In genomic region chr10:90222793-90223495, GRCm38 (mm10) we compare ENCODE assay signal across 31 mouse cellular contexts.
DNase-seq lines count a peak whose midpoint lies in the region; ATAC-seq and TF ChIP-seq lines count a peak whose summit lies in the region.
"Had no signal": no experiment of that assay in that cellular context is flagged by ENCODE, and none has a peak within 500 bp of the region (broad histone marks: within the 10 kb centered on the region; RNA-seq: fewer than 3 reads in every experiment).

No protein-coding gene starts in this region.

- H3K9ac ChIP-seq in forebrain, postnatal 0 days, result no peak overlapping the region
- no peak overlapping the region for H3K9ac ChIP-seq in forebrain, embryonic 12.5 days
- H3K9ac ChIP-seq: heart, embryonic 15.5 days; hindbrain, embryonic 14.5 days; liver, embryonic 15.5 days; lung, embryonic 15.5 days; midbrain, embryonic 15.5 days; neural tube, embryonic 13.5 days had no signal

- 58% methylated on average over 3 of the region's 3 CpGs for WGBS in forebrain, postnatal 0 days
- WGBS in forebrain, embryonic 12.5 days, result 92% methylated on average over 3 of the region's 3 CpGs
- WGBS in heart, embryonic 10.5 days, result 71% methylated on average over 3 of the region's 3 CpGs

- no peak for DNase-seq in forebrain, postnatal 0 days
- peak; percentile 74 for DNase-seq in cerebellum, adult 11-12 months
- peak; percentile 60 to 63 for DNase-seq in cerebellum, postnatal 10 days
- DNase-seq in urinary bladder, postnatal 10 days (ENCODE audit: low spot score), result no peak
- DNase-seq in urinary bladder, postnatal 4 days (ENCODE audit: low spot score in 2 of 2), result no peak
- no peak for DNase-seq in heart, embryonic 10.5 days (ENCODE audit: low spot score)
- DNase-seq: adrenal gland, adult 2 months; B cell, adult 2 months; gastrocnemius, postnatal 25 days; heart, adult 2 months; heart, postnatal 36 days; kidney, adult 18-20 months; liver; lung, postnatal 4 days; retina, postnatal 1 day; right cerebral cortex, postnatal 25 days; spleen, adult 18-20 months had no signal

- H3K36me3 ChIP-seq in forebrain, postnatal 0 days (ENCODE audit: insufficient read depth), result no peaks in the 10 kb centered on the region
- no peaks in the 10 kb centered on the region for H3K36me3 ChIP-seq in forebrain, embryonic 12.5 days (replicated peaks)
- H3K36me3 ChIP-seq in heart, embryonic 10.5 days, result no peaks in the 10 kb centered on the region
- H3K36me3 ChIP-seq: G1E; heart, embryonic 15.5 days; limb, embryonic 10.5 days; liver, embryonic 15.5 days; lung, embryonic 15.5 days; midbrain, embryonic 15.5 days; neural tube, embryonic 13.5 days had no signal

- no peaks in the 10 kb centered on the region for H3K27me3 ChIP-seq in forebrain, postnatal 0 days (ENCODE audit: insufficient read depth, low read length)
- H3K27me3 ChIP-seq in forebrain, embryonic 12.5 days, result no peaks in the 10 kb centered on the region
- no peaks in the 10 kb centered on the region for H3K27me3 ChIP-seq in heart, embryonic 10.5 days (ENCODE audit: insufficient read depth, poor library complexity, severe bottlenecking)
- H3K27me3 ChIP-seq: CH12.LX; heart, embryonic 15.5 days; liver, embryonic 15.5 days; lung, embryonic 15.5 days; midbrain, embryonic 15.5 days; neural tube, embryonic 13.5 days; Patski had no signal

- TF ChIP-seq CTCF in forebrain, postnatal 0 days (IDR thresholded peaks at IDR 0.05; ENCODE audit: low read depth), result no peak

- H3K4me2 ChIP-seq in forebrain, postnatal 0 days (ENCODE audit: low read depth), result no peak overlapping the region
- no peak overlapping the region for H3K4me2 ChIP-seq in forebrain, embryonic 12.5 days
- H3K4me2 ChIP-seq: heart, embryonic 15.5 days; hindbrain, embryonic 14.5 days; liver, embryonic 15.5 days; lung, embryonic 15.5 days; midbrain, embryonic 15.5 days; neural tube, embryonic 13.5 days had no signal

- H3K27ac ChIP-seq in forebrain, postnatal 0 days (ENCODE audit: low read depth, low read length), result no peak overlapping the region
- no peak overlapping the region for H3K27ac ChIP-seq in forebrain, embryonic 12.5 days
- no peak overlapping the region for H3K27ac ChIP-seq in heart, embryonic 10.5 days
- H3K27ac ChIP-seq: heart, adult 2 months; heart, embryonic 15.5 days; hindbrain, embryonic 14.5 days; kidney, postnatal 0 days; limb, embryonic 10.5 days; liver, embryonic 15.5 days; lung, embryonic 15.5 days; midbrain, embryonic 15.5 days; neural tube, embryonic 13.5 days had no signal

- no peaks in the 10 kb centered on the region for H3K9me3 ChIP-seq in forebrain, postnatal 0 days (ENCODE audit: low read length)
- H3K9me3 ChIP-seq in forebrain, embryonic 12.5 days, result no peaks in the 10 kb centered on the region
- no peaks in the 10 kb centered on the region for H3K9me3 ChIP-seq in heart, embryonic 10.5 days
- H3K9me3 ChIP-seq: heart, embryonic 15.5 days; limb, embryonic 10.5 days; liver, embryonic 15.5 days; lung, embryonic 15.5 days; midbrain, embryonic 15.5 days; neural tube, embryonic 13.5 days had no signal

- H3K4me1 ChIP-seq in forebrain, postnatal 0 days (ENCODE audit: insufficient read depth), result no peaks in the 10 kb centered on the region
- H3K4me1 ChIP-seq in forebrain, embryonic 12.5 days, result no peaks in the 10 kb centered on the region
- H3K4me1 ChIP-seq in heart, embryonic 10.5 days, result no peaks in the 10 kb centered on the region
- H3K4me1 ChIP-seq: heart, embryonic 15.5 days; limb, embryonic 10.5 days; liver, embryonic 15.5 days; lung, embryonic 15.5 days; midbrain, embryonic 15.5 days; neural tube, embryonic 13.5 days had no signal

- no peak overlapping the region for H3K4me3 ChIP-seq in forebrain, postnatal 0 days (ENCODE audit: low read depth, low read length)
- H3K4me3 ChIP-seq in forebrain, embryonic 12.5 days (replicated peaks), result no peak overlapping the region
- no peak overlapping the region for H3K4me3 ChIP-seq in heart, embryonic 10.5 days
- H3K4me3 ChIP-seq: heart, adult 2 months; heart, embryonic 15.5 days; limb, embryonic 10.5 days; liver, embryonic 15.5 days; lung, embryonic 15.5 days; midbrain, embryonic 15.5 days; myocyte; neural tube, embryonic 13.5 days had no signal

- 0 out of 2 replicates have a peak, but pooled peaks have one; percentile 43 for ATAC-seq in forebrain, postnatal 0 days
- ATAC-seq in forebrain, embryonic 12.5 days (ENCODE audit: low FRiP score), result no peak
- ATAC-seq: inflammation-experienced regulatory T-cells, adult 6 months; midbrain, embryonic 15.5 days; Patski had no signal

Comparison
In these comparisons a context has a peak if more than half of its experiments do, and no peak if none do; other contexts are left out.
1. DNase-seq: peak in cerebellum, adult 11-12 months (single experiment) and cerebellum, postnatal 10 days (2 of 2); none in forebrain, postnatal 0 days (single experiment), urinary bladder, postnatal 10 days (single experiment), urinary bladder, postnatal 4 days (0 of 2) and heart, embryonic 10.5 days (single experiment).